Mouse (Mus musculus): Measurements from ENCODE around the gene Map4. TPM values are rescaled to one million over a fixed set of nuclear protein-coding genes. Genes with fewer than 3 reads are reported as not detected.

The Map4 gene
- polyA plus RNA-seq, 1 experiment from 2014 or later: 30.4 TPM

- H3K27ac ChIP-seq (ENCODE audit: low read depth, low read length): no peak overlapping the region
- no peak for DNase-seq (ENCODE audit: low spot score)
- H3K4me1 ChIP-seq (replicated peaks; ENCODE audit: control insufficient read depth, insufficient read depth, low read length): peaks cover 3% of the 10 kb centered on the region; the same call in 1 of the 2 replicates
- H3K9ac ChIP-seq (ENCODE audit: low read depth, low read length): no peak overlapping the region
- no peak for ATAC-seq (replicated peaks; ENCODE audit: low FRiP score)
- H3K36me3 ChIP-seq (ENCODE audit: control insufficient read depth, insufficient read depth, low read length): no peaks in the 10 kb centered on the region
- H3K4me2 ChIP-seq: no peak overlapping the region
- no peaks in the 10 kb centered on the region for H3K27me3 ChIP-seq (replicated peaks; ENCODE audit: control insufficient read depth, insufficient read depth, low read length)
- no peak overlapping the region for H3K4me3 ChIP-seq (ENCODE audit: low read depth, low read length)
- no peaks in the 10 kb centered on the region for H3K9me3 ChIP-seq (ENCODE audit: control insufficient read depth, low read length)
- WGBS: 74% methylated on average over 4 of the region's 4 CpGs
Observed at GRCm38 (mm10) chr9:109909926-109910325, 21.3 kb upstream of the Map4 start.

GRCm38 (mm10) chr9:109911779-109912178, 19.5 kb upstream of the Map4 start:
- ATAC-seq (replicated peaks; ENCODE audit: low FRiP score): no peak
- Histone ChIP-seq H3K4me2 (no peak overlapping the region), H3K27me3 (replicated peaks; ENCODE audit: control insufficient read depth, insufficient read depth, low read length) (no peaks in the 10 kb centered on the region), H3K27ac (ENCODE audit: low read depth, low read length) (no peak overlapping the region), H3K9me3 (ENCODE audit: control insufficient read depth, low read length) (no peaks in the 10 kb centered on the region), H3K36me3 (ENCODE audit: control insufficient read depth, insufficient read depth, low read length) (no peaks in the 10 kb centered on the region), H3K9ac (ENCODE audit: low read depth, low read length) (no peak overlapping the region), H3K4me3 (ENCODE audit: low read depth, low read length) (no peak overlapping the region), H3K4me1 (replicated peaks; ENCODE audit: control insufficient read depth, insufficient read depth, low read length) (peaks cover 3% of the 10 kb centered on the region; the same call in 1 of the 2 replicates)
- WGBS: 79% methylated on average over 7 of the region's 7 CpGs
- DNase-seq (ENCODE audit: low spot score): no peak

GRCm38 (mm10) chr9:109914269-109914926, 16.9 kb upstream of the Map4 start:
- ATAC-seq (replicated peaks; ENCODE audit: low FRiP score) (no peak), DNase-seq (ENCODE audit: low spot score) (no peak)
- Histone ChIP-seq H3K27ac (ENCODE audit: low read depth, low read length) (no peak overlapping the region), H3K4me3 (ENCODE audit: low read depth, low read length) (no peak overlapping the region), H3K4me2 (no peak overlapping the region), H3K36me3 (ENCODE audit: control insufficient read depth, insufficient read depth, low read length) (no peaks in the 10 kb centered on the region), H3K9ac (ENCODE audit: low read depth, low read length) (no peak overlapping the region), H3K4me1 (replicated peaks; ENCODE audit: control insufficient read depth, insufficient read depth, low read length) (no peaks in the 10 kb centered on the region), H3K27me3 (replicated peaks; ENCODE audit: control insufficient read depth, insufficient read depth, low read length) (no peaks in the 10 kb centered on the region), H3K9me3 (ENCODE audit: control insufficient read depth, low read length) (no peaks in the 10 kb centered on the region)
- WGBS: 41% methylated on average over 4 of the region's 4 CpGs

GRCm38 (mm10) chr9:109917931-109918330, 13.3 kb upstream of the Map4 start:
- no peaks in the 10 kb centered on the region for H3K36me3 ChIP-seq (ENCODE audit: control insufficient read depth, insufficient read depth, low read length)
- no peak overlapping the region for H3K9ac ChIP-seq (ENCODE audit: low read depth, low read length)
- ATAC-seq (replicated peaks; ENCODE audit: low FRiP score) (no peak), DNase-seq (ENCODE audit: low spot score) (no peak)
- H3K27ac ChIP-seq (ENCODE audit: low read depth, low read length): no peak overlapping the region
- no peaks in the 10 kb centered on the region for H3K4me1 ChIP-seq (replicated peaks; ENCODE audit: control insufficient read depth, insufficient read depth, low read length)
- H3K4me3 ChIP-seq (ENCODE audit: low read depth, low read length): no peak overlapping the region
- 86% methylated on average over 2 of the region's 2 CpGs for WGBS
- no peaks in the 10 kb centered on the region for H3K9me3 ChIP-seq (ENCODE audit: control insufficient read depth, low read length)
- H3K4me2 ChIP-seq: no peak overlapping the region
- no peaks in the 10 kb centered on the region for H3K27me3 ChIP-seq (replicated peaks; ENCODE audit: control insufficient read depth, insufficient read depth, low read length)

- Histone ChIP-seq H3K4me3 (ENCODE audit: low read depth, low read length) (no peak overlapping the region), H3K9me3 (ENCODE audit: control insufficient read depth, low read length) (no peaks in the 10 kb centered on the region), H3K27me3 (replicated peaks; ENCODE audit: control insufficient read depth, insufficient read depth, low read length) (no peaks in the 10 kb centered on the region), H3K4me2 (no peak overlapping the region), H3K4me1 (replicated peaks; ENCODE audit: control insufficient read depth, insufficient read depth, low read length) (peaks cover 5% of the 10 kb centered on the region), H3K9ac (ENCODE audit: low read depth, low read length) (no peak overlapping the region), H3K36me3 (ENCODE audit: control insufficient read depth, insufficient read depth, low read length) (no peaks in the 10 kb centered on the region), H3K27ac (ENCODE audit: low read depth, low read length) (no peak overlapping the region)
- no peak for DNase-seq (ENCODE audit: low spot score)
- ATAC-seq (replicated peaks; ENCODE audit: low FRiP score): no peak
- WGBS: 89% methylated on average over 3 of the region's 3 CpGs
Observed at GRCm38 (mm10) chr9:109929131-109929530, 2.1 kb upstream of the Map4 start.

- no peaks in the 10 kb centered on the region for H3K36me3 ChIP-seq (ENCODE audit: control insufficient read depth, insufficient read depth, low read length)
- 88% methylated on average over 5 of the region's 5 CpGs for WGBS
- no peaks in the 10 kb centered on the region for H3K27me3 ChIP-seq (replicated peaks; ENCODE audit: control insufficient read depth, insufficient read depth, low read length)
- DNase-seq (ENCODE audit: low spot score) (no peak), ATAC-seq (replicated peaks; ENCODE audit: low FRiP score) (no peak)
- H3K27ac ChIP-seq (ENCODE audit: low read depth, low read length): no peak overlapping the region
- H3K4me3 ChIP-seq (ENCODE audit: low read depth, low read length): no peak overlapping the region
- H3K4me2 ChIP-seq: no peak overlapping the region; the same call in 1 of the 2 replicates
- peaks cover 5% of the 10 kb centered on the region for H3K4me1 ChIP-seq (replicated peaks; ENCODE audit: control insufficient read depth, insufficient read depth, low read length)
- no peaks in the 10 kb centered on the region for H3K9me3 ChIP-seq (ENCODE audit: control insufficient read depth, low read length)
- no peak overlapping the region for H3K9ac ChIP-seq (ENCODE audit: low read depth, low read length)
Observed at GRCm38 (mm10) chr9:109930063-109930462, 1.2 kb upstream of the Map4 start.

- 56% methylated on average over 6 of the region's 6 CpGs for WGBS
- Histone ChIP-seq H3K9ac (ENCODE audit: low read depth, low read length) (peak overlapping the region; percentile 12; the same call in 1 of the 2 replicates), H3K27me3 (replicated peaks; ENCODE audit: control insufficient read depth, insufficient read depth, low read length) (no peaks in the 10 kb centered on the region), H3K4me1 (replicated peaks; ENCODE audit: control insufficient read depth, insufficient read depth, low read length) (peaks cover 5% of the 10 kb centered on the region), H3K36me3 (ENCODE audit: control insufficient read depth, insufficient read depth, low read length) (no peaks in the 10 kb centered on the region), H3K4me2 (peak overlapping the region; percentile 99), H3K27ac (ENCODE audit: low read depth, low read length) (peak overlapping the region; percentile 80; the same call in 1 of the 2 replicates), H3K4me3 (ENCODE audit: low read depth, low read length) (peak overlapping the region; percentile 74), H3K9me3 (ENCODE audit: control insufficient read depth, low read length) (no peaks in the 10 kb centered on the region)
- DNase-seq (ENCODE audit: low spot score): no peak
- ATAC-seq (replicated peaks; ENCODE audit: low FRiP score): no peak
Observed at GRCm38 (mm10) chr9:109930752-109931151, 508 bp upstream of the Map4 start.

- no peaks in the 10 kb centered on the region for H3K27me3 ChIP-seq (replicated peaks; ENCODE audit: control insufficient read depth, insufficient read depth, low read length)
- ATAC-seq (replicated peaks; ENCODE audit: low FRiP score): no peak
- no peaks in the 10 kb centered on the region for H3K9me3 ChIP-seq (ENCODE audit: control insufficient read depth, low read length)
- H3K9ac ChIP-seq (ENCODE audit: low read depth, low read length): peak overlapping the region; percentile 72
- peaks cover 5% of the 10 kb centered on the region for H3K4me1 ChIP-seq (replicated peaks; ENCODE audit: control insufficient read depth, insufficient read depth, low read length)
- DNase-seq (ENCODE audit: low spot score): peak; percentile 58
- H3K27ac ChIP-seq (ENCODE audit: low read depth, low read length): peak overlapping the region; percentile 65
- under 1% methylated on average over 20 of the region's 20 CpGs for WGBS
- H3K4me2 ChIP-seq: peak overlapping the region; percentile 99
- H3K36me3 ChIP-seq (ENCODE audit: control insufficient read depth, insufficient read depth, low read length): no peaks in the 10 kb centered on the region
- peak overlapping the region; percentile 74 for H3K4me3 ChIP-seq (ENCODE audit: low read depth, low read length)
Observed at GRCm38 (mm10) chr9:109932361-109932755, 1.1 kb downstream of the Map4 start.

- WGBS: 4% methylated on average over 12 of the region's 12 CpGs
- no peaks in the 10 kb centered on the region for H3K36me3 ChIP-seq (ENCODE audit: control insufficient read depth, insufficient read depth, low read length)
- peaks cover 5% of the 10 kb centered on the region for H3K4me1 ChIP-seq (replicated peaks; ENCODE audit: control insufficient read depth, insufficient read depth, low read length)
- H3K27me3 ChIP-seq (replicated peaks; ENCODE audit: control insufficient read depth, insufficient read depth, low read length): no peaks in the 10 kb centered on the region
- H3K4me2 ChIP-seq: peak overlapping the region; percentile 99
- peak; percentile 51 for DNase-seq (ENCODE audit: low spot score)
- H3K27ac ChIP-seq (ENCODE audit: low read depth, low read length): no peak overlapping the region
- ATAC-seq (replicated peaks; ENCODE audit: low FRiP score): no peak
- H3K9me3 ChIP-seq (ENCODE audit: control insufficient read depth, low read length): no peaks in the 10 kb centered on the region
- H3K9ac ChIP-seq (ENCODE audit: low read depth, low read length): peak overlapping the region; percentile 72; the same call in 1 of the 2 replicates
- peak overlapping the region; percentile 74 for H3K4me3 ChIP-seq (ENCODE audit: low read depth, low read length)
Observed at GRCm38 (mm10) chr9:109932756-109933375, 1.6 kb downstream of the Map4 start.
